Mouse (Mus musculus) embryo, embryonic 11 days (tissue): ENCODE measurements around the gene Leng1.

Source experiments
- DNase-seq: peaks from one replicate; pipeline ENCODE4 v3.0.0-alpha.2; 2015

The Leng1 gene

GRCm38 (mm10) chr7:3691919-3692318 is 26.3 kb upstream of the Leng1 start:
- no peak for DNase-seq

GRCm38 (mm10) chr7:3685400-3686187 is 20.0 kb upstream of the Leng1 start:
- DNase-seq = no peak

- DNase-seq = no peak
Observed at GRCm38 (mm10) chr7:3684698-3685097, 19.1 kb upstream of the Leng1 start.

- peak; percentile 19 for DNase-seq
Observed at GRCm38 (mm10) chr7:3683908-3684550, 18.4 kb upstream of the Leng1 start.

- DNase-seq = no peak
Observed at GRCm38 (mm10) chr7:3677342-3677741, 11.7 kb upstream of the Leng1 start, which contains the start of gene Tmc4. Tmc4 (minus strand) TSS chr7:3677553.

GRCm38 (mm10) chr7:3676371-3676770 is 10.7 kb upstream of the Leng1 start:
- DNase-seq = no peak

- DNase-seq = no peak
Observed at GRCm38 (mm10) chr7:3675228-3675548, 9.5 kb upstream of the Leng1 start.

- peak; percentile 86 for DNase-seq
Observed at GRCm38 (mm10) chr7:3674507-3675227, 9.0 kb upstream of the Leng1 start.

- DNase-seq = peak; percentile 24
Observed at GRCm38 (mm10) chr7:3666921-3667391, 1.3 kb upstream of the Leng1 start.

- DNase-seq = peak; percentile 37
Observed at GRCm38 (mm10) chr7:3664524-3665214, 971 bp downstream of the Leng1 start.

GRCm38 (mm10) chr7:3658578-3658977 is 7.1 kb downstream of the Leng1 start:
- no peak for DNase-seq

- no peak for DNase-seq
Observed at GRCm38 (mm10) chr7:3656966-3657365, 8.7 kb downstream of the Leng1 start.

- DNase-seq = no peak
Observed at GRCm38 (mm10) chr7:3646641-3647040, 19.0 kb downstream of the Leng1 start.

- DNase-seq = no peak
Observed at GRCm38 (mm10) chr7:3646188-3646587, 19.5 kb downstream of the Leng1 start.

- DNase-seq = no peak
Observed at GRCm38 (mm10) chr7:3645488-3646025, 20.1 kb downstream of the Leng1 start.

GRCm38 (mm10) chr7:3644672-3645487 is 20.8 kb downstream of the Leng1 start, which contains the start of gene Cnot3:
Cnot3 (plus strand) TSS chr7:3645268.
- DNase-seq = peak; percentile 98

GRCm38 (mm10) chr7:3644348-3644671 is 21.3 kb downstream of the Leng1 start:
- no peak for DNase-seq

GRCm38 (mm10) chr7:3643843-3644242 is 21.8 kb downstream of the Leng1 start:
- DNase-seq = no peak

- no peak for DNase-seq
Observed at GRCm38 (mm10) chr7:3643412-3643811, 22.2 kb downstream of the Leng1 start.

- no peak for DNase-seq
Observed at GRCm38 (mm10) chr7:3630478-3630815, 35.2 kb downstream of the Leng1 start.

- peak; percentile 95 for DNase-seq
Observed at GRCm38 (mm10) chr7:3629543-3630477, 35.8 kb downstream of the Leng1 start, which contains the start of the genes Tfpt and Prpf31. Tfpt (minus strand) TSS chr7:3629929. Prpf31 (plus strand) TSS chr7:3629985.
